Mouse (Mus musculus) frontal cortex, adult (tissue): ENCODE measurements at regions not wholly inside any gene's neighbourhood (a gene's known extent, or its start where the extent isn't known, plus 50 kb on each side); places are given as distances from the start of the nearest gene placed in this dataset.

ENCODE experiments used
- ATAC-seq: cut with Nextera tagmentation; 2 replicates; pipeline ENCODE4 v1.9.2; 2017; ENCODE audit warnings: mild to moderate bottlenecking, moderate library complexity, mixed read lengths; ENCODE audit not compliant: low TSS enrichment

- no peak for ATAC-seq
Measured at GRCm38 (mm10) chr2:133498717-133499143, 53.2 kb upstream of the Bmp2 start.

DNA sequence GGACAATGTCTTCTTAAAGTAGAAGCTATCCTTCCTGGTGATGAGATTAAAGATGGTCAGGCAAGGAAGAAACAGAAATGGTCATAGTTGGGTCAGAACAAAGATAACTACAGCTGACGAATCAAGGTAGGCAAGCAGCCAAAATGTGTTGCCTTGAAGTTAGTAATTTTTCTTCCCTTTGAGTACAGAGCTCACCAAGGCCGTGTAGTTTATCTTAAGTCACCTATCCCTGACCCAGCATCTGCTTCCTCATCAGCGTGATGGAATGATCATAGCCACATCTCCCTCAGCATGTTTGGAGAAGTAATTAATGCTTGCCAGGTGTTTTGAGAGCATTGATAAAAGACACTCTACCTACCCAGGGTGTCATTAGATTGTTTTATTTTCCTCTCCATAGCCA, 52.1 kb upstream of the Bmp2 start:
- no peak for ATAC-seq
